Mouse (Mus musculus): ENCODE results near the gene Gm10961. TPM values are rescaled to one million over a fixed set of nuclear protein-coding genes. Genes with fewer than 3 reads are reported as not detected.

The Gm10961 gene
- not detected in 2 replicates for polyA plus RNA-seq (2012; ENCODE audit: insufficient read depth, insufficient read length, missing spikeins)

- Histone ChIP-seq H3K4me3 (ENCODE audit: insufficient read depth, low read depth, low read length) (peak within 1 kb of the TSS; percentile 93), H3K4me1 (ENCODE audit: control insufficient read depth, insufficient read depth, insufficient read length, low read length) (no peaks in the 10 kb centered on the region), H3K27ac (replicated peaks; ENCODE audit: low read depth, low read length) (peak within 1 kb of the TSS; percentile 90)
These were observed at the start of gene Gm10961 for GRCm38 (mm10) chr3:107630682-107631522. Gene Gm10961, plus strand, starts transcription at chr3:107631322.

- H3K4me3 ChIP-seq (ENCODE audit: insufficient read depth, low read depth, low read length) = peak overlapping the region; percentile 27; the same call in 1 of the 2 replicates
These were observed 48.8 kb upstream of the Gm10961 start for GRCm38 (mm10) chr3:107582130-107582874.

GRCm38 (mm10) chr3:107582875-107583767 is 48.0 kb upstream of the Gm10961 start:
- peak overlapping the region; percentile 27 for H3K4me3 ChIP-seq (ENCODE audit: insufficient read depth, low read depth, low read length)
- no peaks in the 10 kb centered on the region for H3K4me1 ChIP-seq (ENCODE audit: control insufficient read depth, insufficient read depth, insufficient read length, low read length)
- no peak overlapping the region for H3K27ac ChIP-seq (replicated peaks; ENCODE audit: low read depth, low read length)

More at GRCm38 (mm10) chr3:107582130-107582874, 48.8 kb upstream of the Gm10961 start:
- no peak overlapping the region for H3K27ac ChIP-seq (replicated peaks; ENCODE audit: low read depth, low read length)
- no peaks in the 10 kb centered on the region for H3K4me1 ChIP-seq (ENCODE audit: control insufficient read depth, insufficient read depth, insufficient read length, low read length)

- Histone ChIP-seq H3K27ac (replicated peaks; ENCODE audit: low read depth, low read length) (no peak overlapping the region), H3K4me1 (ENCODE audit: control insufficient read depth, insufficient read depth, insufficient read length, low read length) (no peaks in the 10 kb centered on the region), H3K4me3 (ENCODE audit: insufficient read depth, low read depth, low read length) (no peak overlapping the region)
These were observed 47.2 kb upstream of the Gm10961 start for GRCm38 (mm10) chr3:107583893-107584292.

- Histone ChIP-seq H3K27ac (replicated peaks; ENCODE audit: low read depth, low read length) (no peak overlapping the region), H3K4me3 (ENCODE audit: insufficient read depth, low read depth, low read length) (no peak overlapping the region), H3K4me1 (ENCODE audit: control insufficient read depth, insufficient read depth, insufficient read length, low read length) (no peaks in the 10 kb centered on the region)
These were observed 44.6 kb upstream of the Gm10961 start for GRCm38 (mm10) chr3:107586504-107586903.

- Histone ChIP-seq H3K4me3 (ENCODE audit: insufficient read depth, low read depth, low read length) (no peak overlapping the region), H3K27ac (replicated peaks; ENCODE audit: low read depth, low read length) (no peak overlapping the region), H3K4me1 (ENCODE audit: control insufficient read depth, insufficient read depth, insufficient read length, low read length) (no peaks in the 10 kb centered on the region; the same call in 1 of the 2 replicates)
These were observed 39.5 kb upstream of the Gm10961 start for GRCm38 (mm10) chr3:107591612-107592011.

GRCm38 (mm10) chr3:107593632-107594031 is 37.5 kb upstream of the Gm10961 start:
- Histone ChIP-seq H3K27ac (replicated peaks; ENCODE audit: low read depth, low read length) (no peak overlapping the region), H3K4me3 (ENCODE audit: insufficient read depth, low read depth, low read length) (no peak overlapping the region), H3K4me1 (ENCODE audit: control insufficient read depth, insufficient read depth, insufficient read length, low read length) (no peaks in the 10 kb centered on the region; the same call in 1 of the 2 replicates)

- H3K27ac ChIP-seq (replicated peaks; ENCODE audit: low read depth, low read length) = no peak within 1 kb of the TSS
- no peaks in the 10 kb centered on the region; the same call in 1 of the 2 replicates for H3K4me1 ChIP-seq (ENCODE audit: control insufficient read depth, insufficient read depth, insufficient read length, low read length)
- H3K4me3 ChIP-seq (ENCODE audit: insufficient read depth, low read depth, low read length) = 0 out of 2 replicates have a peak within 1 kb of the TSS, but pooled peaks have one; percentile 18
These were observed 36.4 kb upstream of the Gm10961 start, which contains the start of gene Alx3 for GRCm38 (mm10) chr3:107594662-107595263. Gene Alx3, plus strand, starts transcription at chr3:107595031.

GRCm38 (mm10) chr3:107595264-107595937 is 35.7 kb upstream of the Gm10961 start:
- Histone ChIP-seq H3K27ac (replicated peaks; ENCODE audit: low read depth, low read length) (no peak overlapping the region), H3K4me1 (ENCODE audit: control insufficient read depth, insufficient read depth, insufficient read length, low read length) (no peaks in the 10 kb centered on the region; the same call in 1 of the 2 replicates), H3K4me3 (ENCODE audit: insufficient read depth, low read depth, low read length) (0 out of 2 replicates have a peak overlapping the region, but pooled peaks have one; percentile 18)

- Histone ChIP-seq H3K27ac (replicated peaks; ENCODE audit: low read depth, low read length) (no peak overlapping the region), H3K4me1 (ENCODE audit: control insufficient read depth, insufficient read depth, insufficient read length, low read length) (no peaks in the 10 kb centered on the region; the same call in 1 of the 2 replicates), H3K4me3 (ENCODE audit: insufficient read depth, low read depth, low read length) (no peak overlapping the region)
These were observed 35.1 kb upstream of the Gm10961 start for GRCm38 (mm10) chr3:107595938-107596461.

- H3K27ac ChIP-seq (replicated peaks; ENCODE audit: low read depth, low read length) = no peak overlapping the region
- H3K4me1 ChIP-seq (ENCODE audit: control insufficient read depth, insufficient read depth, insufficient read length, low read length) = no peaks in the 10 kb centered on the region; the same call in 1 of the 2 replicates
- H3K4me3 ChIP-seq (ENCODE audit: insufficient read depth, low read depth, low read length) = no peak overlapping the region
These were observed 34.6 kb upstream of the Gm10961 start for GRCm38 (mm10) chr3:107596559-107596958.

GRCm38 (mm10) chr3:107597134-107597533 is 34.0 kb upstream of the Gm10961 start:
- Histone ChIP-seq H3K27ac (replicated peaks; ENCODE audit: low read depth, low read length) (no peak overlapping the region), H3K4me3 (ENCODE audit: insufficient read depth, low read depth, low read length) (no peak overlapping the region), H3K4me1 (ENCODE audit: control insufficient read depth, insufficient read depth, insufficient read length, low read length) (no peaks in the 10 kb centered on the region; the same call in 1 of the 2 replicates)

- H3K4me3 ChIP-seq (ENCODE audit: insufficient read depth, low read depth, low read length) = no peak overlapping the region
- H3K27ac ChIP-seq (replicated peaks; ENCODE audit: low read depth, low read length) = no peak overlapping the region
- H3K4me1 ChIP-seq (ENCODE audit: control insufficient read depth, insufficient read depth, insufficient read length, low read length) = no peaks in the 10 kb centered on the region; the same call in 1 of the 2 replicates
These were observed 33.3 kb upstream of the Gm10961 start for GRCm38 (mm10) chr3:107597586-107598389.
